Comparison of ENCODE assay signal across 8 mouse cellular contexts in genomic region chr6:134793046-134793806, GRCm38 (mm10). TPM values are rescaled to one million over a fixed set of nuclear protein-coding genes. Genes with fewer than 3 reads are reported as not detected.
DNase-seq lines count a peak whose midpoint lies in the region; ATAC-seq and TF ChIP-seq lines count a peak whose summit lies in the region.

No protein-coding gene starts in this region.

- no peak for TF ChIP-seq CTCF in left cerebral cortex, adult 2 months (IDR thresholded peaks at IDR 0.05)

- no peaks in the 10 kb centered on the region for H3K36me3 ChIP-seq in embryonic facial prominence, embryonic 10.5 days (replicated peaks)
- H3K36me3 ChIP-seq in intestine, embryonic 14.5 days (ENCODE audit: control insufficient read depth, insufficient read depth, low read length) = no peaks in the 10 kb centered on the region
- no peaks in the 10 kb centered on the region for H3K36me3 ChIP-seq in midbrain, embryonic 14.5 days (ENCODE audit: control insufficient read depth, insufficient read depth, low read length)

- DNase-seq in left cerebral cortex, adult 2 months (ENCODE audit: extremely low spot score in 1 of 2, low spot score in 2 of 2) = peak in 1 of 2 experiments; percentile 10
- no peak for DNase-seq in left cerebral cortex, adult 18-20 months (ENCODE audit: low spot score in 2 of 2)
- DNase-seq in embryonic facial prominence, embryonic 10.5 days (ENCODE audit: low spot score) = no peak
- no peak for DNase-seq in intestine, embryonic 14.5 days (ENCODE audit: low spot score)
- DNase-seq in midbrain, embryonic 14.5 days = no peak
- DNase-seq in ovary, postnatal 10 days (ENCODE audit: low spot score) = no peak
- no peak for DNase-seq in layer of hippocampus, postnatal 14 days (ENCODE audit: low spot score in 2 of 2)

- ATAC-seq in intestine, embryonic 14.5 days (replicated peaks; ENCODE audit: low FRiP score, low TSS enrichment, low read depth) = peak; percentile 4; the same call in 1 of the 2 replicates
- ATAC-seq in midbrain, embryonic 14.5 days (ENCODE audit: low FRiP score, low TSS enrichment) = no peak
- ATAC-seq in inflammation-experienced regulatory T-cells, adult 6 months = no peak

- H3K4me1 ChIP-seq in embryonic facial prominence, embryonic 10.5 days = peaks cover 29% of the 10 kb centered on the region
- H3K4me1 ChIP-seq in intestine, embryonic 14.5 days (replicated peaks; ENCODE audit: control insufficient read depth, insufficient read depth, low read length) = peaks cover 12% of the 10 kb centered on the region
- H3K4me1 ChIP-seq in midbrain, embryonic 14.5 days (ENCODE audit: control insufficient read depth, insufficient read depth, low read length) = no peaks in the 10 kb centered on the region

- H3K9me3 ChIP-seq in embryonic facial prominence, embryonic 10.5 days = no peaks in the 10 kb centered on the region
- H3K9me3 ChIP-seq in intestine, embryonic 14.5 days (ENCODE audit: control insufficient read depth, low read length) = no peaks in the 10 kb centered on the region
- no peaks in the 10 kb centered on the region for H3K9me3 ChIP-seq in midbrain, embryonic 14.5 days (ENCODE audit: control insufficient read depth, low read length)

- H3K27me3 ChIP-seq in embryonic facial prominence, embryonic 10.5 days (replicated peaks; ENCODE audit: low read depth, poor library complexity, severe bottlenecking) = peaks cover 12% of the 10 kb centered on the region
- H3K27me3 ChIP-seq in intestine, embryonic 14.5 days (replicated peaks; ENCODE audit: control insufficient read depth, insufficient read depth, low read length) = no peaks in the 10 kb centered on the region
- H3K27me3 ChIP-seq in midbrain, embryonic 14.5 days (ENCODE audit: control insufficient read depth, insufficient read depth, low read length) = no peaks in the 10 kb centered on the region; the same call in 1 of the 2 replicates

- H3K27ac ChIP-seq in left cerebral cortex, adult 2 months = peak overlapping the region; percentile 79; the same call in 1 of the 2 replicates
- H3K27ac ChIP-seq in embryonic facial prominence, embryonic 10.5 days (replicated peaks) = peak overlapping the region; percentile 95
- H3K27ac ChIP-seq in intestine, embryonic 14.5 days (ENCODE audit: low read depth) = 0 out of 2 replicates have a peak overlapping the region, but pooled peaks have one; percentile 33
- no peak overlapping the region for H3K27ac ChIP-seq in midbrain, embryonic 14.5 days (replicated peaks; ENCODE audit: low read depth, low read length)

- WGBS in embryonic facial prominence, embryonic 10.5 days = 37% methylated on average over 21 of the region's 21 CpGs
- 47% methylated on average over 21 of the region's 21 CpGs for WGBS in intestine, embryonic 14.5 days
- WGBS in midbrain, embryonic 14.5 days = 43% methylated on average over 21 of the region's 21 CpGs

- intact Hi-C loops in left cerebral cortex, adult 2 months (cut with DNase I) = loop anchor here (2.0 to 5.0 kb wide), 2 partner anchors 38 to 76 kb away; partner anchors contain the start of gene Crebl2

- H3K4me3 ChIP-seq in left cerebral cortex, adult 2 months = peak overlapping the region; percentile 81
- H3K4me3 ChIP-seq in embryonic facial prominence, embryonic 10.5 days = peak overlapping the region; percentile 74
- H3K4me3 ChIP-seq in intestine, embryonic 14.5 days (ENCODE audit: low read depth, low read length) = peak overlapping the region; percentile 84
- H3K4me3 ChIP-seq in midbrain, embryonic 14.5 days (replicated peaks; ENCODE audit: low read depth, low read length) = peak overlapping the region; percentile 63

- H3K9ac ChIP-seq in intestine, embryonic 14.5 days (ENCODE audit: low read length) = peak overlapping the region; percentile 67
- H3K9ac ChIP-seq in midbrain, embryonic 14.5 days (replicated peaks; ENCODE audit: low read length) = peak overlapping the region; percentile 52

- H3K4me2 ChIP-seq in intestine, embryonic 14.5 days (ENCODE audit: low read length) = peak overlapping the region; percentile 49
- peak overlapping the region; percentile 88 for H3K4me2 ChIP-seq in midbrain, embryonic 14.5 days (ENCODE audit: low read length)

RNA-seq across cellular contexts. Expression of gene Dusp16, which starts 0.8 kb away (rescaled TPM):
- 10 to 100 TPM in 1 of 2 experiments, 1 to 10 TPM in 1; 9.9 to 11.2 TPM for total RNA-seq in left cerebral cortex, adult 2 months (2021)
- 1 to 10 TPM; 9.5 to 9.8 TPM for total RNA-seq in left cerebral cortex, adult 18-20 months (2021)
- 11.9 TPM in 2 replicates for polyA plus RNA-seq in embryonic facial prominence, embryonic 10.5 days (2016; fragmentation: Nextera tagmentation; extraction: Ambion mirVana)
- polyA plus RNA-seq in intestine, embryonic 14.5 days (2014; fragmentation: Nextera tagmentation; extraction: Ambion mirVana) = 20.0 and 23.4 TPM in 2 replicates
- polyA plus RNA-seq in midbrain, embryonic 14.5 days (2014; fragmentation: Nextera tagmentation; extraction: Ambion mirVana) = 4.2 and 5.5 TPM in 2 replicates
- 1 to 10 TPM; 8.6 to 9.5 TPM for total RNA-seq in layer of hippocampus, postnatal 14 days (2021)
- polyA plus RNA-seq in inflammation-experienced regulatory T-cells, adult 6 months (2017; shearing (Covaris generic)) = 1 to 10 TPM; 2.8 to 6.3 (median 5.1) TPM

RNA-seq across cellular contexts. Expression of gene Crebl2, which starts 36.7 kb away (rescaled TPM):
- 10 to 100 TPM; 38.4 to 39.3 TPM for total RNA-seq in left cerebral cortex, adult 2 months (2021)
- 10 to 100 TPM; 51.8 TPM for total RNA-seq in left cerebral cortex, adult 18-20 months (2021)
- 1.2 TPM in 2 replicates for polyA plus RNA-seq in embryonic facial prominence, embryonic 10.5 days (2016; fragmentation: Nextera tagmentation; extraction: Ambion mirVana)
- polyA plus RNA-seq in intestine, embryonic 14.5 days (2014; fragmentation: Nextera tagmentation; extraction: Ambion mirVana) = 2.3 and 2.4 TPM in 2 replicates
- polyA plus RNA-seq in midbrain, embryonic 14.5 days (2014; fragmentation: Nextera tagmentation; extraction: Ambion mirVana) = 3.9 and 4.3 TPM in 2 replicates
- 10 to 100 TPM; 19.4 to 19.5 TPM for total RNA-seq in layer of hippocampus, postnatal 14 days (2021)
- polyA plus RNA-seq in inflammation-experienced regulatory T-cells, adult 6 months (2017; shearing (Covaris generic)) = 10 to 100 TPM; 20.4 to 46.1 (median 45.3) TPM
